Mouse (Mus musculus) lung, embryonic 16.5 days (tissue): Measurements from ENCODE around the gene Mfsd6l. TPM values are rescaled to one million over a fixed set of nuclear protein-coding genes. Genes with fewer than 3 reads are reported as not detected.
A peak's percentile ranks its signal among the peaks of the same experiment; 100 is the strongest.

Experiments used
- ATAC-seq: fragments of 200-750 bp; cut with Nextera tagmentation; 2 replicates; pipeline ENCODE4 v1.8.0; 2017; ENCODE audit warnings: low read depth, mild to moderate bottlenecking, moderate library complexity
- H3K27ac ChIP-seq: fragments of 300-500 bp; sonication (generic); 2 replicates; pipeline ENCODE4 v1.5.1; 2014; ENCODE audit warnings: mild to moderate bottlenecking, control low read depth, low read length
- H3K27me3 ChIP-seq: fragments of 300-500 bp; sonication (generic); 2 replicates; pipeline ENCODE4 v1.6.1; 2014; ENCODE audit warnings: low read depth, low read length, mixed read lengths; ENCODE audit not compliant: control insufficient read depth, insufficient read depth
- H3K36me3 ChIP-seq: fragments of 300-500 bp; sonication (generic); 2 replicates; pipeline ENCODE4 v1.6.1; 2014; ENCODE audit warnings: low read length; ENCODE audit not compliant: control insufficient read depth, insufficient read depth
- H3K4me1 ChIP-seq: fragments of 300-500 bp; sonication (generic); replicated peaks from 2 replicates; pipeline ENCODE4 v1.6.1; 2014; ENCODE audit warnings: low read length, mixed read lengths; ENCODE audit not compliant: control insufficient read depth, insufficient read depth
- H3K4me2 ChIP-seq: fragments of 300-500 bp; sonication (generic); 2 replicates; pipeline ENCODE4 v1.6.1; 2014; ENCODE audit warnings: low read depth, low read length, control low read depth
- H3K4me3 ChIP-seq: fragments of 300-500 bp; sonication (generic); 2 replicates; pipeline ENCODE4 v1.5.1; 2014; ENCODE audit warnings: mild to moderate bottlenecking, low read length, control low read depth
- H3K9ac ChIP-seq: fragments of 300-500 bp; sonication (generic); 2 replicates; pipeline ENCODE4 v1.6.1; 2014; ENCODE audit warnings: low read length, control low read depth
- H3K9me3 ChIP-seq: fragments of 300-500 bp; sonication (generic); 2 replicates; pipeline ENCODE4 v1.6.1; 2016; ENCODE audit warnings: low read length; ENCODE audit not compliant: control insufficient read depth
- WGBS: fragments of 180-500 bp; shearing (Covaris S2); extraction: QIAGEN DNeasy Blood & Tissue Kit; methylation state at CpG from one replicate; pipeline ENCODE4 v1.1.7; 2014; 5-methylcytosine and 5-hydroxymethylcytosine counted together
- polyA plus RNA-seq: library from polyadenylated mRNA; unstranded; fragments of >200 nt; fragmentation: Nextera tagmentation; extraction: Ambion mirVana; gene quantifications from 2 replicates; pipeline ENCODE4 v1.2.1, GENCODE M21; 2015

Gene Mfsd6l
- 4.1 and 4.3 TPM in 2 replicates for polyA plus RNA-seq

DNA sequence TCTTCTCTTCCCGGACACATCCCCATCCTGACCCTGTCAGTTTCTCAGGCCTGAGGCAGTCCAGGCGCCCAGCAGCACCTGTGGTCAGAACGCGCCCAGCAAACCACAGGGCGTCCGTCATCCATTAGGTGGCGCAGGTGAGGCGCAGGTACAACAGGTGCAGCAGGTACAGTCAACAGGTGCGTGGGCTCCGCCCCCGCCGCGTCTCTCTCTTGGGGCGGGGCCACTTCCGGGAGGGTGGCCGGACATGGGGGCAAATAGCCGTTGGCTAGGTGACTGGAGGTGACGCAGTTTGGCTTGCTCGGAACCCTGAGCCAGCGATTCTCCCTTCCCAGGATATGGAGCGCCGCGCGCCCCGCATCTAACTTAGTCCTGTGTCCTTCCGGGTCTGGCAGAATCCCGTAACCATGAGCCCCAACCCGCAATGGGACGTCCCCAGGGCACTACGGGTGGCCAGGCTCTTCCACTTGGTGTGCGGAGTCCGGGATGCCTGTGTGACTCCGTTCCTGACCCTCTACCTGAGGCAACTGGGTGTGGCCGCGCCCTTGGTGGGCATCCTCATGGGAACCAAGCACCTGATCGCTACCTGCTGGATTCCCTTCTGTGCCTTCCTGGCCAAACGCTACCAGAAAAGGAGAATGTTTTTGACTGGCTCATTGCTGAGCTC, at the start of gene Mfsd6l:
Gene Mfsd6l (plus strand): TSS at position 269 of the 667 bp plus-strand sequence.
- Histone ChIP-seq H3K9me3 (no peaks in the 10 kb centered on the region), H3K27ac (no peak within 1 kb of the TSS), H3K4me2 (peak within 1 kb of the TSS; percentile 62), H3K36me3 (no peaks in the 10 kb centered on the region), H3K9ac (peak within 1 kb of the TSS; percentile 58), H3K27me3 (no peaks in the 10 kb centered on the region), H3K4me1 (peaks cover 4% of the 10 kb centered on the region; the same call in 1 of the 2 replicates), H3K4me3 (peak within 1 kb of the TSS; percentile 50)
- ATAC-seq, result peak; percentile 81
- 12% methylated on average over 37 of the region's 37 CpGs for WGBS

DNA sequence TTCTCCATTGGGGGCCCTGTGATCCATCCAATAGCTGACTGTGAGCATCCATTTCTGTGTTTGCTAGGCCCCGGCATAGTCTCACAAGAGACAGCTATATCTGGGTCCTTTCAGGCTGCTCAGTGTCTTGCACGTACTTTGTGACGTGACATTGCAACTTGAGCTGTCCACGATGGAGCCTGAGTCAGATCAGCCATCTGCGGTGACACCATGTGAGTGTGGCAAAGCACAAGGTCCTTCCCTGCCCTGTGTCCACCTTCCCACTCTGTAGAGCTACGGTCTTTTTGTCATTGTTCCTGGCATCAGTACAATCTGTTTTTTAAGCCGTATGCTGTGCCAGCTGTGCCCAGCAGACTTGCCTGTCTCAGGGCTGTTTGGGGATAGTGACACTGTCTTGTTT, 48.7 kb upstream of the Mfsd6l start:
- Histone ChIP-seq H3K4me3 (no peak overlapping the region), H3K36me3 (no peaks in the 10 kb centered on the region), H3K4me1 (no peaks in the 10 kb centered on the region), H3K9me3 (no peaks in the 10 kb centered on the region), H3K4me2 (no peak overlapping the region), H3K9ac (no peak overlapping the region), H3K27me3 (no peaks in the 10 kb centered on the region), H3K27ac (no peak overlapping the region)
- 83% methylated on average over 7 of the region's 7 CpGs for WGBS
- ATAC-seq, result no peak

- Histone ChIP-seq H3K36me3 (no peaks in the 10 kb centered on the region), H3K4me1 (no peaks in the 10 kb centered on the region), H3K9ac (no peak overlapping the region), H3K4me2 (no peak overlapping the region), H3K9me3 (no peaks in the 10 kb centered on the region), H3K4me3 (no peak overlapping the region), H3K27me3 (no peaks in the 10 kb centered on the region), H3K27ac (no peak overlapping the region)
- 61% methylated on average over 5 of the region's 5 CpGs for WGBS
- ATAC-seq, result no peak
These were observed 47.4 kb upstream of the Mfsd6l start for GRCm38 (mm10) chr11:68508619-68509018.

- H3K36me3 ChIP-seq, result no peaks in the 10 kb centered on the region
- no peaks in the 10 kb centered on the region for H3K27me3 ChIP-seq
- no peaks in the 10 kb centered on the region for H3K9me3 ChIP-seq
- H3K4me2 ChIP-seq, result no peak overlapping the region
- no peak overlapping the region for H3K9ac ChIP-seq
- no peak for ATAC-seq
- 43% methylated on average over 2 of the region's 2 CpGs for WGBS
- H3K27ac ChIP-seq, result no peak overlapping the region
- H3K4me3 ChIP-seq, result no peak overlapping the region
- H3K4me1 ChIP-seq, result no peaks in the 10 kb centered on the region
These were observed 46.8 kb upstream of the Mfsd6l start for GRCm38 (mm10) chr11:68509194-68509593.

DNA sequence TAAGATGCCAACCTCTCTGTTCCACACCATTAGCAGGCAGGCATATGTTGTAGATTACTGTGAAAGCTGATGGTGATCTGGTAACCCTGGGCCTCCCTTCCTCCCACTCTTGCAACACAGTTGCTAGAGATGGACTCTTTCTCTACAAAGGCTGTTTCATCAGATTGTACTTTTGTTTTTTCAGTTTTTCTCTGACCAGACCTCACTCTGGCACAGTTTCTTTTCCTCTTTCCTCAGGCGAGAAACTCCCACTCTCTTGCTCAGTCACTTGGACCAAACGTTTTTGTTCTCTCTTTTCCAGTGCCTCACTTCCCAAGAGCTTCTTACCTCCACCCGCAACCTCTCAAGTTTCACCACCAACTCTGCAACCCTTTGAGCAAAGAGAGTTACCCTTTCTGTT, 42.0 kb upstream of the Mfsd6l start:
- Histone ChIP-seq H3K9me3 (no peaks in the 10 kb centered on the region), H3K27ac (no peak overlapping the region), H3K4me3 (no peak overlapping the region), H3K9ac (no peak overlapping the region), H3K36me3 (no peaks in the 10 kb centered on the region), H3K27me3 (no peaks in the 10 kb centered on the region), H3K4me1 (no peaks in the 10 kb centered on the region), H3K4me2 (no peak overlapping the region)
- ATAC-seq, result no peak
- 43% methylated on average over 3 of the region's 3 CpGs for WGBS

GRCm38 (mm10) chr11:68519362-68519761, 36.6 kb upstream of the Mfsd6l start:
- H3K36me3 ChIP-seq, result no peaks in the 10 kb centered on the region
- H3K4me3 ChIP-seq, result no peak overlapping the region
- WGBS, result 84% methylated on average over 4 of the region's 4 CpGs
- no peak for ATAC-seq
- H3K4me2 ChIP-seq, result no peak overlapping the region
- H3K27me3 ChIP-seq, result no peaks in the 10 kb centered on the region
- no peak overlapping the region for H3K9ac ChIP-seq
- H3K4me1 ChIP-seq, result no peaks in the 10 kb centered on the region
- H3K9me3 ChIP-seq, result peaks cover 3% of the 10 kb centered on the region; the same call in 1 of the 2 replicates
- no peak overlapping the region for H3K27ac ChIP-seq

GRCm38 (mm10) chr11:68519815-68520214, 36.2 kb upstream of the Mfsd6l start:
- no peak for ATAC-seq
- Histone ChIP-seq H3K36me3 (no peaks in the 10 kb centered on the region), H3K4me1 (no peaks in the 10 kb centered on the region), H3K9me3 (peaks cover 3% of the 10 kb centered on the region; the same call in 1 of the 2 replicates), H3K9ac (no peak overlapping the region), H3K4me3 (no peak overlapping the region), H3K27ac (no peak overlapping the region), H3K27me3 (no peaks in the 10 kb centered on the region), H3K4me2 (no peak overlapping the region)
- 77% methylated on average over 5 of the region's 5 CpGs for WGBS

GRCm38 (mm10) chr11:68520439-68520838, 35.5 kb upstream of the Mfsd6l start:
- Histone ChIP-seq H3K27ac (no peak overlapping the region), H3K4me1 (no peaks in the 10 kb centered on the region), H3K9ac (no peak overlapping the region), H3K4me3 (no peak overlapping the region), H3K27me3 (no peaks in the 10 kb centered on the region), H3K36me3 (no peaks in the 10 kb centered on the region), H3K4me2 (no peak overlapping the region), H3K9me3 (peaks cover 3% of the 10 kb centered on the region; the same call in 1 of the 2 replicates)
- 77% methylated on average over 2 of the region's 2 CpGs for WGBS
- ATAC-seq, result no peak

DNA sequence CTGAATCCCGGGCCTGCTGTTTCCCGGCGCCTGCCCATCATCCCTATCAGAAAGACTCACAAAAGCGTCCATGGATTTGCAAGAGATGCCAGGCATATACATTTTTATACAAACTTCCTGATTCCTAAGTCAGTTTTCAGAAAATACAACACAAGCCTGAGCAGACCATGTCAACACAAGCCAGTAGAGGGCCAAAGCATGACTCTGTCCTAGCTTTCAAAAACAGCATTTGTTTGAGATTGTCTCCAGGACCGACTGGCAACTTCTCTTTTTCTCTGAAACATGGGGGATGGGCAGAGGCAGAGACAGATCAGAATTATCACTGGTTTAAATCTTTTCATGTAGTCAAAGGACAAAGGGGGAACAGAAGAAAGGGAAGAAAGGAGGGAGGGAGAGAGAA, 34.6 kb upstream of the Mfsd6l start:
- ATAC-seq, result no peak

More for the DNA sequence above, 34.6 kb upstream of the Mfsd6l start:
- Histone ChIP-seq H3K9ac (no peak overlapping the region), H3K9me3 (peaks cover 3% of the 10 kb centered on the region; the same call in 1 of the 2 replicates), H3K4me2 (no peak overlapping the region), H3K4me3 (no peak overlapping the region), H3K36me3 (no peaks in the 10 kb centered on the region), H3K27me3 (no peaks in the 10 kb centered on the region), H3K4me1 (no peaks in the 10 kb centered on the region), H3K27ac (no peak overlapping the region)
- 77% methylated on average over 5 of the region's 5 CpGs for WGBS
